32 mouse cellular contexts compared by ENCODE assay signal in genomic region chr9:30575531-30575930, GRCm38 (mm10).
"Had no signal": no experiment of that assay in that cellular context is flagged by ENCODE, and none has a peak within 500 bp of the region (broad histone marks: within the 10 kb centered on the region; RNA-seq: fewer than 3 reads in every experiment).

No protein-coding gene starts in this region.

- H3K4me1 ChIP-seq: liver, embryonic 12.5 days; liver, embryonic 13.5 days; liver, embryonic 15.5 days; megakaryocyte, embryonic 14.5 days had no signal

- ATAC-seq: liver, embryonic 12.5 days; liver, postnatal 0 days; lung, postnatal 0 days; midbrain, embryonic 13.5 days; midbrain, embryonic 15.5 days; midbrain, embryonic 16.5 days had no signal

- H3K36me3 ChIP-seq: limb, embryonic 10.5 days; limb, embryonic 12.5 days; limb, embryonic 13.5 days; limb, embryonic 15.5 days; liver, embryonic 12.5 days; liver, embryonic 13.5 days; liver, embryonic 15.5 days; lung, embryonic 15.5 days; midbrain, embryonic 10.5 days; midbrain, embryonic 12.5 days; midbrain, embryonic 13.5 days; midbrain, embryonic 15.5 days; neural tube, embryonic 12.5 days; neural tube, embryonic 13.5 days had no signal

- H3K9ac ChIP-seq: limb, embryonic 12.5 days; limb, embryonic 13.5 days; limb, embryonic 15.5 days; liver, embryonic 12.5 days; liver, embryonic 13.5 days; liver, embryonic 14.5 days; liver, embryonic 15.5 days; liver, postnatal 0 days; lung, embryonic 14.5 days; lung, embryonic 15.5 days; midbrain, embryonic 12.5 days; midbrain, embryonic 13.5 days; midbrain, embryonic 15.5 days; neural tube, embryonic 12.5 days; neural tube, embryonic 13.5 days had no signal

- H3K27me3 ChIP-seq: limb, embryonic 12.5 days; limb, embryonic 13.5 days; limb, embryonic 15.5 days; liver, embryonic 12.5 days; liver, embryonic 13.5 days; liver, embryonic 15.5 days; lung, embryonic 15.5 days; megakaryocyte, embryonic 14.5 days; midbrain, embryonic 15.5 days; neural tube, embryonic 12.5 days; neural tube, embryonic 13.5 days had no signal

- DNase-seq: left cerebral cortex, postnatal 4 days; liver; liver, embryonic 13.5 days; liver, postnatal 0 days; lung, adult 18-20 months; lung, adult 2 months; lung, embryonic 14.5 days; lung, postnatal 10 days; lung, postnatal 14 days; lung, postnatal 36 days; lung, postnatal 4 days; midbrain, embryonic 14.5 days had no signal

- H3K4me3 ChIP-seq: limb, embryonic 10.5 days; limb, embryonic 12.5 days; limb, embryonic 13.5 days; limb, embryonic 15.5 days; liver, embryonic 12.5 days; liver, embryonic 13.5 days; liver, embryonic 15.5 days; lung, embryonic 15.5 days; megakaryocyte, embryonic 14.5 days; midbrain, embryonic 10.5 days; midbrain, embryonic 12.5 days; midbrain, embryonic 13.5 days; midbrain, embryonic 15.5 days; myocyte; neural tube, embryonic 12.5 days; neural tube, embryonic 13.5 days had no signal

- H3K4me2 ChIP-seq: limb, embryonic 12.5 days; limb, embryonic 13.5 days; limb, embryonic 15.5 days; liver, embryonic 11.5 days; liver, embryonic 12.5 days; liver, embryonic 13.5 days; liver, embryonic 15.5 days; lung, embryonic 14.5 days; lung, embryonic 15.5 days; midbrain, embryonic 12.5 days; midbrain, embryonic 13.5 days; midbrain, embryonic 15.5 days; neural tube, embryonic 12.5 days; neural tube, embryonic 13.5 days had no signal

- H3K27ac ChIP-seq: limb, embryonic 10.5 days; limb, embryonic 12.5 days; limb, embryonic 13.5 days; limb, embryonic 15.5 days; liver, embryonic 12.5 days; liver, embryonic 13.5 days; liver, embryonic 14.5 days; liver, embryonic 15.5 days; lung, embryonic 15.5 days; macrophage; midbrain, embryonic 10.5 days; midbrain, embryonic 12.5 days; midbrain, embryonic 13.5 days; midbrain, embryonic 15.5 days; neural tube, embryonic 12.5 days; neural tube, embryonic 13.5 days had no signal

- H3K9me3 ChIP-seq: limb, embryonic 10.5 days; limb, embryonic 12.5 days; limb, embryonic 13.5 days; limb, embryonic 15.5 days; liver, embryonic 12.5 days; liver, embryonic 13.5 days; liver, embryonic 15.5 days; lung, embryonic 15.5 days; megakaryocyte, embryonic 14.5 days; midbrain, embryonic 10.5 days; midbrain, embryonic 12.5 days; midbrain, embryonic 13.5 days; midbrain, embryonic 15.5 days; neural tube, embryonic 12.5 days; neural tube, embryonic 13.5 days had no signal
